Mouse (Mus musculus) olfactory bulb, adult 2 months (tissue): ENCODE data around the gene Mapkap1. TPM values are rescaled to one million over a fixed set of nuclear protein-coding genes. Genes with fewer than 3 reads are reported as not detected.

ENCODE experiments used
- H3K27ac ChIP-seq: fragments of 200-500 bp; 2 replicates; pipeline ENCODE4 v1.5.1; 2012; ENCODE audit warnings: low read depth, low read length; ENCODE audit not compliant: insufficient read depth
- H3K4me1 ChIP-seq: fragments of 200-500 bp; 2 replicates; pipeline ENCODE4 v1.6.1; 2012; ENCODE audit warnings: low read length; ENCODE audit not compliant: control insufficient read depth, insufficient read depth
- H3K4me3 ChIP-seq: fragments of 200-500 bp; 2 replicates; pipeline ENCODE4 v1.5.1; 2012; ENCODE audit warnings: mild to moderate bottlenecking, low read depth, low read length, moderate library complexity; ENCODE audit not compliant: insufficient read depth
- CTCF ChIP-seq: fragments of 200-500 bp; IDR thresholded peaks from 2 replicates; pipeline ENCODE4 v1.5.1; 2012; ENCODE audit warnings: low read depth, mild to moderate bottlenecking, low read length, moderate library complexity; ENCODE audit not compliant: insufficient read depth
- POLR2A ChIP-seq: fragments of 200-500 bp; IDR thresholded peaks from 2 replicates; pipeline ENCODE4 v1.6.1; 2012; ENCODE audit warnings: mild to moderate bottlenecking, low read depth, low read length, moderate library complexity; ENCODE audit not compliant: insufficient read depth
- WGBS: fragments of 180-500 bp; shearing (Covaris S2); methylation state at CpG from one replicate; pipeline ENCODE4 v1.1.7; 2018; 5-methylcytosine and 5-hydroxymethylcytosine counted together
- polyA plus RNA-seq: library from polyadenylated mRNA; stranded (reverse); fragments of >200 nt; gene quantifications from 2 replicates; pipeline ENCODE4 v1.2.4, GENCODE M21; 2012; ENCODE audit warnings: low replicate concordance; ENCODE audit not compliant: missing spikeins, insufficient read depth, insufficient read length

Gene Mapkap1
- not detected in 2 replicates for polyA plus RNA-seq

GRCm38 (mm10) chr2:34406601-34407464, at the start of gene Mapkap1:
Mapkap1 (plus strand) TSS chr2:34406771.
- Histone ChIP-seq H3K27ac (no peak within 1 kb of the TSS), H3K4me1 (peaks cover 6% of the 10 kb centered on the region), H3K4me3 (peak within 1 kb of the TSS; percentile 59)
- WGBS = under 1% methylated on average over 68 of the region's 68 CpGs
- no peak for TF ChIP-seq CTCF
- TF ChIP-seq POLR2A = peak; percentile 46; the same call in 1 of the 2 replicates

- Histone ChIP-seq H3K4me3 (no peak overlapping the region), H3K4me1 (0 out of 2 replicates have a peak, but pooled peaks cover 2% of the 10 kb centered on the region), H3K27ac (no peak overlapping the region; the same call in 1 of the 2 replicates)
- WGBS = 15% methylated on average over 1 of the region's 1 CpGs
- TF ChIP-seq POLR2A (no peak), CTCF (no peak)
These were observed 42.9 kb upstream of the Mapkap1 start for GRCm38 (mm10) chr2:34363678-34364077.

GRCm38 (mm10) chr2:34367024-34367423, 39.5 kb upstream of the Mapkap1 start:
- WGBS = 35% methylated on average over 2 of the region's 2 CpGs
- H3K27ac ChIP-seq = 0 out of 2 replicates have a peak overlapping the region, but pooled peaks have one; percentile 69
- H3K4me3 ChIP-seq = no peak overlapping the region
- H3K4me1 ChIP-seq = no peaks in the 10 kb centered on the region
- no peak for TF ChIP-seq CTCF
- TF ChIP-seq POLR2A = no peak

GRCm38 (mm10) chr2:34368396-34368795, 38.2 kb upstream of the Mapkap1 start:
- Histone ChIP-seq H3K4me3 (peak overlapping the region; percentile 58), H3K27ac (peak overlapping the region; percentile 100), H3K4me1 (peaks cover 7% of the 10 kb centered on the region)
- TF ChIP-seq POLR2A (no peak), CTCF (no peak)
- 33% methylated on average over 6 of the region's 6 CpGs for WGBS

- TF ChIP-seq CTCF (no peak), POLR2A (no peak)
- peaks cover 8% of the 10 kb centered on the region for H3K4me1 ChIP-seq
- H3K4me3 ChIP-seq = peak overlapping the region; percentile 98
- WGBS = 27% methylated on average over 7 of the region's 7 CpGs
- peak overlapping the region; percentile 99 for H3K27ac ChIP-seq
These were observed 36.2 kb upstream of the Mapkap1 start for GRCm38 (mm10) chr2:34370349-34370724.

GRCm38 (mm10) chr2:34370725-34371440, 35.7 kb upstream of the Mapkap1 start:
- Histone ChIP-seq H3K4me3 (peak overlapping the region; percentile 98), H3K4me1 (peaks cover 8% of the 10 kb centered on the region), H3K27ac (peak overlapping the region; percentile 99)
- WGBS = 2% methylated on average over 42 of the region's 42 CpGs
- TF ChIP-seq POLR2A = no peak
- no peak for TF ChIP-seq CTCF

GRCm38 (mm10) chr2:34371441-34372304, 34.9 kb upstream of the Mapkap1 start:
- 4% methylated on average over 101 of the region's 118 CpGs for WGBS
- TF ChIP-seq POLR2A (peak; percentile 18; the same call in 1 of the 2 replicates), CTCF (no peak)
- Histone ChIP-seq H3K4me3 (peak overlapping the region; percentile 98), H3K4me1 (peaks cover 8% of the 10 kb centered on the region), H3K27ac (peak overlapping the region; percentile 99)
